Mouse (Mus musculus): Measurements from ENCODE around the gene Tcf12. TPM values are rescaled to one million over a fixed set of nuclear protein-coding genes. Genes with fewer than 3 reads are reported as not detected.

Gene Tcf12
- polyA plus RNA-seq, 1 experiment from 2014 or later, result 9.9 TPM

- DNase-seq, result no peak
Measured at GRCm38 (mm10) chr9:71897399-71897798, 214.3 kb downstream of the Tcf12 start.

GRCm38 (mm10) chr9:71895931-71896724, 215.5 kb downstream of the Tcf12 start:
- Histone ChIP-seq H3K27ac (no peak overlapping the region), H3K36me3 (no peaks in the 10 kb centered on the region), H3K9me3 (replicated peaks) (no peaks in the 10 kb centered on the region), H3K27me3 (no peaks in the 10 kb centered on the region), H3K4me2 (no peak overlapping the region), H3K4me1 (replicated peaks) (peaks cover 6% of the 10 kb centered on the region; the same call in 1 of the 2 replicates), H3K9ac (no peak overlapping the region), H3K4me3 (replicated peaks) (no peak overlapping the region)
- WGBS (ENCODE audit: insufficient replicate concordance), result 49% methylated on average over 2 of the region's 2 CpGs
- no peak for DNase-seq
- ATAC-seq (ENCODE audit: low read depth), result no peak

More at GRCm38 (mm10) chr9:71897399-71897798, 214.3 kb downstream of the Tcf12 start:
- 97% methylated on average over 1 of the region's 1 CpGs for WGBS (ENCODE audit: insufficient replicate concordance)
- Histone ChIP-seq H3K9me3 (replicated peaks) (no peaks in the 10 kb centered on the region), H3K27ac (no peak overlapping the region), H3K4me2 (no peak overlapping the region), H3K9ac (no peak overlapping the region), H3K4me3 (replicated peaks) (no peak overlapping the region), H3K27me3 (no peaks in the 10 kb centered on the region), H3K36me3 (no peaks in the 10 kb centered on the region; the same call in 1 of the 2 replicates), H3K4me1 (replicated peaks) (peaks cover 6% of the 10 kb centered on the region; the same call in 1 of the 2 replicates)
- ATAC-seq (ENCODE audit: low read depth), result no peak

- ATAC-seq (ENCODE audit: low read depth), result no peak
- Histone ChIP-seq H3K27ac (no peak overlapping the region), H3K4me2 (no peak overlapping the region), H3K9ac (no peak overlapping the region), H3K27me3 (no peaks in the 10 kb centered on the region), H3K4me1 (replicated peaks) (peaks cover 6% of the 10 kb centered on the region; the same call in 1 of the 2 replicates), H3K36me3 (no peaks in the 10 kb centered on the region), H3K4me3 (replicated peaks) (no peak overlapping the region), H3K9me3 (replicated peaks) (no peaks in the 10 kb centered on the region)
- 74% methylated on average over 7 of the region's 7 CpGs for WGBS (ENCODE audit: insufficient replicate concordance)
- DNase-seq, result no peak
Measured at GRCm38 (mm10) chr9:71895291-71895690, 216.4 kb downstream of the Tcf12 start.

- Histone ChIP-seq H3K27me3 (no peaks in the 10 kb centered on the region), H3K4me3 (replicated peaks) (no peak overlapping the region), H3K9ac (no peak overlapping the region), H3K4me1 (replicated peaks) (peaks cover 6% of the 10 kb centered on the region; the same call in 1 of the 2 replicates), H3K4me2 (no peak overlapping the region), H3K9me3 (replicated peaks) (no peaks in the 10 kb centered on the region), H3K27ac (no peak overlapping the region), H3K36me3 (no peaks in the 10 kb centered on the region)
- 87% methylated on average over 7 of the region's 7 CpGs for WGBS (ENCODE audit: insufficient replicate concordance)
- no peak for ATAC-seq (ENCODE audit: low read depth)
- DNase-seq, result no peak
Measured at GRCm38 (mm10) chr9:71894943-71895286, 216.8 kb downstream of the Tcf12 start.

GRCm38 (mm10) chr9:71894246-71894942, 217.3 kb downstream of the Tcf12 start:
- H3K27me3 ChIP-seq, result no peaks in the 10 kb centered on the region
- no peaks in the 10 kb centered on the region for H3K36me3 ChIP-seq
- H3K4me1 ChIP-seq (replicated peaks), result peaks cover 6% of the 10 kb centered on the region; the same call in 1 of the 2 replicates
- ATAC-seq (ENCODE audit: low read depth) (no peak), DNase-seq (no peak)
- no peak overlapping the region for H3K4me3 ChIP-seq (replicated peaks)
- no peaks in the 10 kb centered on the region for H3K9me3 ChIP-seq (replicated peaks)
- 89% methylated on average over 11 of the region's 11 CpGs for WGBS (ENCODE audit: insufficient replicate concordance)
- no peak overlapping the region for H3K4me2 ChIP-seq
- no peak overlapping the region for H3K27ac ChIP-seq
- no peak overlapping the region for H3K9ac ChIP-seq

GRCm38 (mm10) chr9:71888450-71888849, 223.2 kb downstream of the Tcf12 start:
- H3K9me3 ChIP-seq (replicated peaks), result no peaks in the 10 kb centered on the region
- DNase-seq, result no peak
- H3K9ac ChIP-seq, result no peak overlapping the region
- H3K36me3 ChIP-seq, result peaks cover 2% of the 10 kb centered on the region; the same call in 1 of the 2 replicates
- ATAC-seq (ENCODE audit: low read depth), result no peak
- H3K4me3 ChIP-seq (replicated peaks), result no peak overlapping the region
- WGBS (ENCODE audit: insufficient replicate concordance), result 58% methylated on average over 5 of the region's 5 CpGs
- no peaks in the 10 kb centered on the region for H3K27me3 ChIP-seq
- H3K27ac ChIP-seq, result no peak overlapping the region
- no peaks in the 10 kb centered on the region for H3K4me1 ChIP-seq (replicated peaks)
- H3K4me2 ChIP-seq, result no peak overlapping the region

GRCm38 (mm10) chr9:71880629-71881028, 231.0 kb downstream of the Tcf12 start:
- Histone ChIP-seq H3K9ac (no peak overlapping the region), H3K9me3 (replicated peaks) (no peaks in the 10 kb centered on the region), H3K27me3 (no peaks in the 10 kb centered on the region), H3K36me3 (peaks cover 19% of the 10 kb centered on the region), H3K4me2 (no peak overlapping the region), H3K27ac (no peak overlapping the region), H3K4me1 (replicated peaks) (no peaks in the 10 kb centered on the region), H3K4me3 (replicated peaks) (no peak overlapping the region)
- ATAC-seq (ENCODE audit: low read depth) (no peak), DNase-seq (no peak)
- 69% methylated on average over 1 of the region's 1 CpGs for WGBS (ENCODE audit: insufficient replicate concordance)

- 73% methylated on average over 5 of the region's 5 CpGs for WGBS (ENCODE audit: insufficient replicate concordance)
- Histone ChIP-seq H3K9ac (no peak overlapping the region), H3K4me1 (replicated peaks) (no peaks in the 10 kb centered on the region), H3K36me3 (peaks cover 19% of the 10 kb centered on the region), H3K27ac (no peak overlapping the region), H3K27me3 (no peaks in the 10 kb centered on the region), H3K4me3 (replicated peaks) (no peak overlapping the region), H3K4me2 (no peak overlapping the region), H3K9me3 (replicated peaks) (no peaks in the 10 kb centered on the region)
- no peak for DNase-seq
- no peak for ATAC-seq (ENCODE audit: low read depth)
Measured at GRCm38 (mm10) chr9:71879972-71880371, 231.7 kb downstream of the Tcf12 start.

GRCm38 (mm10) chr9:71879415-71879814, 232.3 kb downstream of the Tcf12 start:
- no peaks in the 10 kb centered on the region for H3K9me3 ChIP-seq (replicated peaks)
- 69% methylated on average over 2 of the region's 2 CpGs for WGBS (ENCODE audit: insufficient replicate concordance)
- H3K9ac ChIP-seq, result no peak overlapping the region
- H3K27ac ChIP-seq, result no peak overlapping the region
- no peaks in the 10 kb centered on the region for H3K4me1 ChIP-seq (replicated peaks)
- H3K27me3 ChIP-seq, result no peaks in the 10 kb centered on the region
- H3K4me3 ChIP-seq (replicated peaks), result no peak overlapping the region
- peaks cover 24% of the 10 kb centered on the region for H3K36me3 ChIP-seq
- no peak overlapping the region for H3K4me2 ChIP-seq
- ATAC-seq (ENCODE audit: low read depth), result no peak
- no peak for DNase-seq

- Histone ChIP-seq H3K9me3 (replicated peaks) (no peaks in the 10 kb centered on the region), H3K36me3 (peaks cover 19% of the 10 kb centered on the region), H3K9ac (no peak overlapping the region), H3K4me1 (replicated peaks) (no peaks in the 10 kb centered on the region), H3K27me3 (no peaks in the 10 kb centered on the region), H3K4me3 (replicated peaks) (no peak overlapping the region), H3K4me2 (no peak overlapping the region), H3K27ac (no peak overlapping the region)
- 83% methylated on average over 3 of the region's 3 CpGs for whole genome bisulfite sequencing (ENCODE audit: insufficient replicate concordance)
- no peak for DNase-seq
- ATAC-seq (ENCODE audit: low read depth), result no peak
Measured at GRCm38 (mm10) chr9:71877867-71878266, 233.8 kb downstream of the Tcf12 start.

GRCm38 (mm10) chr9:71874761-71875160, 236.9 kb downstream of the Tcf12 start:
- peaks cover 14% of the 10 kb centered on the region for H3K36me3 ChIP-seq
- ATAC-seq (ENCODE audit: low read depth) (no peak), DNase-seq (no peak)
- 82% methylated on average over 2 of the region's 2 CpGs for WGBS (ENCODE audit: insufficient replicate concordance)
- no peaks in the 10 kb centered on the region for H3K9me3 ChIP-seq (replicated peaks)
- H3K27ac ChIP-seq, result no peak overlapping the region
- H3K27me3 ChIP-seq, result no peaks in the 10 kb centered on the region
- H3K4me3 ChIP-seq (replicated peaks), result no peak overlapping the region
- H3K9ac ChIP-seq, result no peak overlapping the region
- H3K4me1 ChIP-seq (replicated peaks), result no peaks in the 10 kb centered on the region
- H3K4me2 ChIP-seq, result no peak overlapping the region
